Mouse (Mus musculus): ENCODE results near the gene Dhtkd1.
"Not testable (repeated sequence)": the region's sequence is repeated elsewhere in the genome, so short reads cannot be mapped to it uniquely, and the experiment has no call there.

Gene Dhtkd1

GRCm38 (mm10) chr2:5942416-5943032 lies at the start of gene Dhtkd1:
Gene Dhtkd1, minus strand, starts transcription at chr2:5942792.
- peak; percentile 14 for DNase-seq (ENCODE audit: low read depth, low spot score)

GRCm38 (mm10) chr2:5977532-5977931 lies 34.9 kb upstream of the Dhtkd1 start:
- no peak for DNase-seq (ENCODE audit: low read depth, low spot score)

- DNase-seq (ENCODE audit: low read depth, low spot score) = not testable (repeated sequence)
Observed at GRCm38 (mm10) chr2:5970629-5971028, 28.0 kb upstream of the Dhtkd1 start.

GRCm38 (mm10) chr2:5965972-5966371 lies 23.4 kb upstream of the Dhtkd1 start:
- no peak for DNase-seq (ENCODE audit: low read depth, low spot score)

GRCm38 (mm10) chr2:5963729-5964128 lies 21.1 kb upstream of the Dhtkd1 start:
- DNase-seq (ENCODE audit: low read depth, low spot score) = not testable (repeated sequence)

GRCm38 (mm10) chr2:5962265-5962664 lies 19.7 kb upstream of the Dhtkd1 start:
- no peak for DNase-seq (ENCODE audit: low read depth, low spot score)

- DNase-seq (ENCODE audit: low read depth, low spot score) = no peak
Observed at GRCm38 (mm10) chr2:5957705-5958104, 15.1 kb upstream of the Dhtkd1 start.

- no peak for DNase-seq (ENCODE audit: low read depth, low spot score)
Observed at GRCm38 (mm10) chr2:5951621-5952211, 9.1 kb upstream of the Dhtkd1 start.

GRCm38 (mm10) chr2:5950766-5951595 lies 8.4 kb upstream of the Dhtkd1 start, which contains the start of gene Upf2:
Gene Upf2, plus strand, starts transcription at chr2:5951469.
- peak; percentile 94 for DNase-seq (ENCODE audit: low read depth, low spot score)

GRCm38 (mm10) chr2:5950305-5950704 lies 7.7 kb upstream of the Dhtkd1 start:
- DNase-seq (ENCODE audit: low read depth, low spot score) = peak; percentile 14

- DNase-seq (ENCODE audit: low read depth, low spot score) = not testable (repeated sequence)
Observed at GRCm38 (mm10) chr2:5949821-5950220, 7.2 kb upstream of the Dhtkd1 start.

GRCm38 (mm10) chr2:5948964-5949363 lies 6.4 kb upstream of the Dhtkd1 start:
- no peak for DNase-seq (ENCODE audit: low read depth, low spot score)

GRCm38 (mm10) chr2:5946876-5947275 lies 4.3 kb upstream of the Dhtkd1 start:
- DNase-seq (ENCODE audit: low read depth, low spot score) = no peak

GRCm38 (mm10) chr2:5945629-5946028 lies 3.0 kb upstream of the Dhtkd1 start:
- no peak for DNase-seq (ENCODE audit: low read depth, low spot score)

- no peak for DNase-seq (ENCODE audit: low read depth, low spot score)
Observed at GRCm38 (mm10) chr2:5943071-5943470, 479 bp upstream of the Dhtkd1 start.

GRCm38 (mm10) chr2:5941861-5942415 lies 654 bp downstream of the Dhtkd1 start:
- DNase-seq (ENCODE audit: low read depth, low spot score) = no peak

- no peak for DNase-seq (ENCODE audit: low read depth, low spot score)
Observed at GRCm38 (mm10) chr2:5940936-5941335, 1.7 kb downstream of the Dhtkd1 start.

- DNase-seq (ENCODE audit: low read depth, low spot score) = no peak
Observed at GRCm38 (mm10) chr2:5939911-5940310, 2.7 kb downstream of the Dhtkd1 start.

GRCm38 (mm10) chr2:5939319-5939718 lies 3.3 kb downstream of the Dhtkd1 start:
- DNase-seq (ENCODE audit: low read depth, low spot score) = no peak

- DNase-seq (ENCODE audit: low read depth, low spot score) = no peak
Observed at GRCm38 (mm10) chr2:5936550-5936949, 6.0 kb downstream of the Dhtkd1 start.

GRCm38 (mm10) chr2:5936068-5936467 lies 6.5 kb downstream of the Dhtkd1 start:
- DNase-seq (ENCODE audit: low read depth, low spot score) = no peak

GRCm38 (mm10) chr2:5934936-5935335 lies 7.7 kb downstream of the Dhtkd1 start:
- no peak for DNase-seq (ENCODE audit: low read depth, low spot score)
